Mouse (Mus musculus) activated CD4-positive, CD25-positive, alpha-beta regulatory T cell, adult 4 months (primary cell): ENCODE measurements at regions not wholly inside any gene's neighbourhood (a gene's known extent, or its start where the extent isn't known, plus 50 kb on each side); places are given as distances from the start of the nearest gene placed in this dataset.
"Not testable (repeated sequence)": the region's sequence is repeated elsewhere in the genome, so short reads cannot be mapped to it uniquely, and the experiment has no call there.

Experiments
- ATAC-seq: one replicate; pipeline ENCODE4 v1.8.0; 2017

- no peak for ATAC-seq
These were observed 603.5 kb upstream of the Gje1 start for GRCm38 (mm10) chr10:15321480-15321879.

GRCm38 (mm10) chr10:15317017-15317607 lies 599.1 kb upstream of the Gje1 start:
- no peak for ATAC-seq

GRCm38 (mm10) chr10:15310650-15311049 lies 592.6 kb upstream of the Gje1 start:
- no peak for ATAC-seq

GRCm38 (mm10) chr10:15305811-15306473 lies 587.9 kb upstream of the Gje1 start:
- no peak for ATAC-seq

- ATAC-seq: peak; percentile 65
These were observed 582.4 kb upstream of the Gje1 start for GRCm38 (mm10) chr10:15300199-15301085.

- ATAC-seq: no peak
These were observed 581.6 kb upstream of the Gje1 start for GRCm38 (mm10) chr10:15299331-15300198.

- ATAC-seq: no peak
These were observed 579.2 kb upstream of the Gje1 start for GRCm38 (mm10) chr10:15297257-15297656.

GRCm38 (mm10) chr10:15294125-15294524 lies 576.1 kb upstream of the Gje1 start:
- no peak for ATAC-seq

- ATAC-seq: not testable (repeated sequence)
These were observed 545.3 kb upstream of the Gje1 start for GRCm38 (mm10) chr10:15263337-15263736.

- ATAC-seq: not testable (repeated sequence)
These were observed 544.3 kb upstream of the Gje1 start for GRCm38 (mm10) chr10:15262282-15262681.

GRCm38 (mm10) chr10:15249402-15250086 lies 531.5 kb upstream of the Gje1 start:
- ATAC-seq: no peak

- ATAC-seq: no peak
These were observed 530.9 kb upstream of the Gje1 start for GRCm38 (mm10) chr10:15248899-15249298.

- ATAC-seq: no peak
These were observed 526.6 kb upstream of the Gje1 start for GRCm38 (mm10) chr10:15244376-15245262.

- no peak for ATAC-seq
These were observed 525.4 kb upstream of the Gje1 start for GRCm38 (mm10) chr10:15243460-15243859.

GRCm38 (mm10) chr10:15218883-15219282 lies 500.9 kb upstream of the Gje1 start:
- ATAC-seq: no peak

GRCm38 (mm10) chr10:15179585-15179984 lies 461.6 kb upstream of the Gje1 start:
- no peak for ATAC-seq

GRCm38 (mm10) chr10:15174421-15174820 lies 456.4 kb upstream of the Gje1 start:
- no peak for ATAC-seq

- ATAC-seq: no peak
These were observed 454.5 kb upstream of the Gje1 start for GRCm38 (mm10) chr10:15172558-15172957.

GRCm38 (mm10) chr10:15140703-15141102 lies 422.7 kb upstream of the Gje1 start:
- ATAC-seq: no peak
